Mouse (Mus musculus): ENCODE results near the gene Wdfy1.
A peak's percentile ranks its signal among the peaks of the same experiment; 100 is the strongest.

Wdfy1 gene

GRCm38 (mm10) chr1:79775927-79776458 lies at the start of gene Wdfy1, which contains the start of gene Mrpl44:
Gene Wdfy1, minus strand, starts transcription at chr1:79776143.
Gene Mrpl44, plus strand, starts transcription at chr1:79776018.
- peak; percentile 98 for DNase-seq (ENCODE audit: low read depth)

- DNase-seq (ENCODE audit: low read depth): peak; percentile 13
Measured at GRCm38 (mm10) chr1:79823951-79824633, 48.1 kb upstream of the Wdfy1 start.

- DNase-seq (ENCODE audit: low read depth): no peak
Measured at GRCm38 (mm10) chr1:79822806-79823525, 47.0 kb upstream of the Wdfy1 start.

GRCm38 (mm10) chr1:79819296-79819879 lies 43.4 kb upstream of the Wdfy1 start:
- no peak for DNase-seq (ENCODE audit: low read depth)

GRCm38 (mm10) chr1:79815446-79815845 lies 39.5 kb upstream of the Wdfy1 start:
- DNase-seq (ENCODE audit: low read depth): no peak

GRCm38 (mm10) chr1:79809447-79809846 lies 33.5 kb upstream of the Wdfy1 start:
- DNase-seq (ENCODE audit: low read depth): no peak

GRCm38 (mm10) chr1:79806865-79807264 lies 30.9 kb upstream of the Wdfy1 start:
- no peak for DNase-seq (ENCODE audit: low read depth)

GRCm38 (mm10) chr1:79803614-79804013 lies 27.7 kb upstream of the Wdfy1 start:
- no peak for DNase-seq (ENCODE audit: low read depth)

- DNase-seq (ENCODE audit: low read depth): no peak
Measured at GRCm38 (mm10) chr1:79802858-79803427, 27.0 kb upstream of the Wdfy1 start.

- DNase-seq (ENCODE audit: low read depth): no peak
Measured at GRCm38 (mm10) chr1:79797084-79797483, 21.1 kb upstream of the Wdfy1 start.

- no peak for DNase-seq (ENCODE audit: low read depth)
Measured at GRCm38 (mm10) chr1:79786267-79786927, 10.5 kb upstream of the Wdfy1 start.

GRCm38 (mm10) chr1:79782433-79782832 lies 6.5 kb upstream of the Wdfy1 start:
- DNase-seq (ENCODE audit: low read depth): peak; percentile 47

GRCm38 (mm10) chr1:79778011-79778410 lies 2.1 kb upstream of the Wdfy1 start:
- no peak for DNase-seq (ENCODE audit: low read depth)

- no peak for DNase-seq (ENCODE audit: low read depth)
Measured at GRCm38 (mm10) chr1:79774164-79774780, 1.7 kb downstream of the Wdfy1 start.

GRCm38 (mm10) chr1:79768231-79768630 lies 7.7 kb downstream of the Wdfy1 start:
- DNase-seq (ENCODE audit: low read depth): no peak

- DNase-seq (ENCODE audit: low read depth): no peak
Measured at GRCm38 (mm10) chr1:79764483-79764882, 11.5 kb downstream of the Wdfy1 start.

- no peak for DNase-seq (ENCODE audit: low read depth)
Measured at GRCm38 (mm10) chr1:79764031-79764430, 11.9 kb downstream of the Wdfy1 start.

- peak; percentile 20 for DNase-seq (ENCODE audit: low read depth)
Measured at GRCm38 (mm10) chr1:79762282-79763250, 13.4 kb downstream of the Wdfy1 start.

- DNase-seq (ENCODE audit: low read depth): no peak
Measured at GRCm38 (mm10) chr1:79761917-79762271, 14.0 kb downstream of the Wdfy1 start.

Measured in naive thymus-derived CD4-positive, alpha-beta T cell, adult 2 months (primary cell).